Mouse (Mus musculus): ENCODE measurements at regions not wholly inside any gene's neighbourhood (a gene's known extent, or its start where the extent isn't known, plus 50 kb on each side); places are given as distances from the start of the nearest gene placed in this dataset.

- TF ChIP-seq GATA2 (IDR thresholded peaks at IDR 0.05; ENCODE audit: borderline replicate concordance, low read depth, low read length) (no peak), TAL1 (conservative IDR thresholded peaks at IDR 0.05; ENCODE audit: low read depth, low read length) (no peak), CTCF (IDR thresholded peaks at IDR 0.05; ENCODE audit: low read depth, low read length) (no peak), GATA1 (IDR thresholded peaks at IDR 0.05; ENCODE audit: borderline replicate concordance, low read length) (no peak), POLR2AphosphoS5 (IDR thresholded peaks at IDR 0.05; ENCODE audit: insufficient replicate concordance, low read depth, low read length) (no peak)
- no peak for ATAC-seq (ENCODE audit: extremely low read depth, insufficient number of reproducible peaks, low FRiP score, poor library complexity, severe bottlenecking)
- no peaks in the 10 kb centered on the region for H3K36me3 ChIP-seq (replicated peaks)
These were observed 412.0 kb upstream of the Cntn6 start for GRCm38 (mm10) chr6:104080581-104080980.

GRCm38 (mm10) chr6:104082242-104082641 lies 410.3 kb upstream of the Cntn6 start:
- no peaks in the 10 kb centered on the region for H3K27me3 ChIP-seq (ENCODE audit: insufficient read depth, low read length)
- ATAC-seq (ENCODE audit: extremely low read depth, insufficient number of reproducible peaks, low FRiP score, poor library complexity, severe bottlenecking) (no peak), DNase-seq (ENCODE audit: low spot score) (no peak)
- H3K4me1 ChIP-seq (ENCODE audit: insufficient read depth, low read depth, low read length), result no peaks in the 10 kb centered on the region
- H3K9me3 ChIP-seq (replicated peaks), result peaks cover 6% of the 10 kb centered on the region; the same call in 1 of the 2 replicates
- no peaks in the 10 kb centered on the region for H3K36me3 ChIP-seq (replicated peaks)
- TF ChIP-seq TAL1 (conservative IDR thresholded peaks at IDR 0.05; ENCODE audit: low read depth, low read length) (no peak), GATA1 (IDR thresholded peaks at IDR 0.05; ENCODE audit: borderline replicate concordance, low read length) (no peak), CTCF (IDR thresholded peaks at IDR 0.05; ENCODE audit: low read depth, low read length) (no peak), POLR2AphosphoS5 (IDR thresholded peaks at IDR 0.05; ENCODE audit: insufficient replicate concordance, low read depth, low read length) (no peak), GATA2 (IDR thresholded peaks at IDR 0.05; ENCODE audit: borderline replicate concordance, low read depth, low read length) (no peak)
- no peak overlapping the region for H3K4me3 ChIP-seq (ENCODE audit: low read depth, low read length)

More at GRCm38 (mm10) chr6:104080581-104080980, 412.0 kb upstream of the Cntn6 start:
- no peak overlapping the region for H3K4me3 ChIP-seq (ENCODE audit: low read depth, low read length)
- H3K9me3 ChIP-seq (replicated peaks), result peaks cover 6% of the 10 kb centered on the region; the same call in 1 of the 2 replicates
- DNase-seq (ENCODE audit: low spot score), result no peak
- no peaks in the 10 kb centered on the region for H3K4me1 ChIP-seq (ENCODE audit: insufficient read depth, low read depth, low read length)
- H3K27me3 ChIP-seq (ENCODE audit: insufficient read depth, low read length), result no peaks in the 10 kb centered on the region

- ATAC-seq (ENCODE audit: extremely low read depth, insufficient number of reproducible peaks, low FRiP score, poor library complexity, severe bottlenecking) (no peak), DNase-seq (ENCODE audit: low spot score) (no peak)
- no peaks in the 10 kb centered on the region for H3K4me1 ChIP-seq (ENCODE audit: insufficient read depth, low read depth, low read length)
- no peaks in the 10 kb centered on the region for H3K9me3 ChIP-seq (replicated peaks)
- H3K36me3 ChIP-seq (replicated peaks), result no peaks in the 10 kb centered on the region
- TF ChIP-seq GATA1 (IDR thresholded peaks at IDR 0.05; ENCODE audit: borderline replicate concordance, low read length) (no peak), CTCF (IDR thresholded peaks at IDR 0.05; ENCODE audit: low read depth, low read length) (no peak), GATA2 (IDR thresholded peaks at IDR 0.05; ENCODE audit: borderline replicate concordance, low read depth, low read length) (no peak), POLR2AphosphoS5 (IDR thresholded peaks at IDR 0.05; ENCODE audit: insufficient replicate concordance, low read depth, low read length) (no peak), TAL1 (conservative IDR thresholded peaks at IDR 0.05; ENCODE audit: low read depth, low read length) (no peak)
- H3K27me3 ChIP-seq (ENCODE audit: insufficient read depth, low read length), result no peaks in the 10 kb centered on the region
- no peak overlapping the region for H3K4me3 ChIP-seq (ENCODE audit: low read depth, low read length)
These were observed 384.2 kb upstream of the Cntn6 start for GRCm38 (mm10) chr6:104108386-104108785.

Measured in G1E (cell line).